Mouse (Mus musculus) liver, adult (tissue): ENCODE data around the gene Sbno2.

Source experiments
- GATA4 ChIP-seq: IDR thresholded peaks from 2 replicates; pipeline ENCODE4 v1.6.1; 2014; ENCODE audit warnings: mild to moderate bottlenecking, low read length; ENCODE audit not compliant: insufficient replicate concordance

Gene Sbno2

DNA sequence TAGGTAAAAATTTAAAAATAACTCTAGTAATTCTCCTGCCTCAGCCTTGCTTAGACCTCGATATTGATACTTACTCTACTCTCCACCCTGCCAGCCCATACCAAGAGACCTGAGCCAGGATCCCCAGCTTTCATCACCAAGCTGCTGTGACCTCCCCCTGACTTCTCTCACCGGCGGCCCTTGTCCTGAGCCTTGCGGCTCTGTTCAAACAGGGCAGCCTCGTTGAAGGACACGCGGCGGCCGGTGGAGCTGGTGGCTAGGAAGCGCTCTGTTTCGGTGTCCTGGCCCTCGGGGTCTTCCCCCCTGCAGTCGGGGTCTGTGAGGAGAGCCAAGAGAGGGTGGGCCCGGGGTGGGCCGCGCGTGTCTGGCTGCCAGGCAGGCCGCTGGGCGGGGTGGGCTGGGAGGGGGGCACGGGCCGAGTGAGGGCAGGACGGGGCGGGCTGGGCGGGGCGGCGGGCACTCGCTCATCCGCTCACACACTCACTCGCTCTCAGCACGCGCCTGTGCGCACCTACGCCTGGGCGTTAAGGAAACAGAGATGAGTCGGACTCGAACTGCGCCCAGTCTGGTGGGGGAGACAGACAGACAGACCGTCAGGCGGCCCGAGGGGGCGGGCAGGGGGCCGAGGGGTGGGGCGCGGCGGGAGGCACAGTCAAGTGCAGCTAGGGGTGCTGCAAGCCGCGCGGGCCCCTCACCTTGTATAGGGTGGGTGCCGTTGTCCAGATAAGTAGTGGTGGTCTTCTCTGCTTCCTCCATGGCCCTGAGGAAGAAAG lies 31.0 kb upstream of the Sbno2 start:
- TF ChIP-seq GATA4 = no peak

- no peak for TF ChIP-seq GATA4
Measured at GRCm38 (mm10) chr10:80135641-80136040, 30.3 kb upstream of the Sbno2 start.

DNA sequence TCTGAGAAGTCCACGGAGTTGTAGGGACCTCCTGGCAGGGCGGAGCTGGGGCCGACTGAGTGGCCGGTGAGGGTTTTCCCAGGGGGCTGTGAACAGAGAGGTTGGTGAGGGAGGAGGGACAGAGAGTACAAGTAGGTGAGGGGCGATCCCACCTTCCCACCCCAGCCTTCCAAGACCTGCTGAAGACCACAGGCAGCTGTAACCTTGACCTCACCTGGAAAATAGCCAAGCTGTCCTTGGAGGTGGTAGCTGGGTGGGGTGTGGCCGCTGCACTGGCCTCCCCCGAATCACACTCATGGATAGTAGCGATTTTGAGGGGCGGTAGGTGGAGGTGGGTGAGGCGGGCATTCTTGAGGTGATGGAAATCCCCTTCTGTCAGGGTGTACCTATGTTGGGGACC lies 29.8 kb upstream of the Sbno2 start:
- no peak for TF ChIP-seq GATA4

GRCm38 (mm10) chr10:80134421-80134820 lies 29.1 kb upstream of the Sbno2 start:
- no peak for TF ChIP-seq GATA4

DNA sequence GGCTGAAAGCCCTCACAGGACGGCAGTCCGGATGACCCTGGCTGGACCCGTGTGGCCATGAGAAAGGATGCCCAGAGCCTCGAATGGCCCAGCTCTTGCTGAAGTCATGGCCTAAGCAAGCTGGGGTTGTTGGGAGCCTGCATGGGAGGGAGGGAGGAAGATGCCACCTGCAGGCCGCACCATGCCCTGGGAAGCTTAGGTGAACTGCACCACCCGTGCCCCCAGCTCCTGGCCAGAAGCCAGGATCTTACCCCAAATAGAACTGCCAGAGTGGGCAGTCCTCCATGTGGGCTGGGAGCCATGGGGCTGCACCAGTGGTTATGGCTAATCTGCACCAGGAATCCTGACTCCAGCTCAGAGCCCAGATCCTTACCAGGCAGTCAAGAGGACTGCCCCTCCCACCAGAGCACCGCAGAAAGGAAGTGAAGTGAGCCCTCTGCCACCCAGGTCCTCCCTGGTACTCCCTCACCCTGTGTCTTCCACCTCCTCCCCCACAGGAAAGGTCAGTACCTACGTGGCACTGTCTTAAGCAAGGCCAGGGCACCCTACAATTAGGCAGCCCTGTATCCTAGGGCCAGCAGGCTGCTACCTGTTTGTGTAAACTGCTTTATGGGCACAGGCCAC lies 28.0 kb upstream of the Sbno2 start:
- no peak for TF ChIP-seq GATA4

DNA sequence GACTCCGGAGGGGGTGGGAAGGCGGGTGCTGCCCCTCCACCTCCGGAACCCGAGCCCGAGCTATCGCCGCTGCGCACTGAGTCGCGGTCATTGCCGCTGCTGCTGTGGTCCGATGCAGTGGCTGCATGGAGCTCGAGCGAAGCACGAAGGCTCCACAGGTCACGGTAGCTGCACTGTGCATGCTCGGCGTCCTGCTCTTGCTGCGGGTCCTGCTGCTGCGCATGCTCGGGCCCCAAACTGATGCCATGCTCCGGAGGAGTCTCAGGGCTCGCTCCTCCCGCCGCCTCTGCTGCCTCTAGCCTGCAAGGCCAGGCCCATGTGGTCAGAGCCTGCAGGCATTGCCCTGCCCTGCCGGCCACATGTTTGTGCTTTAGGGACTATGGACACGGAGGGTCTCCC lies 26.6 kb upstream of the Sbno2 start:
- TF ChIP-seq GATA4 = no peak

DNA sequence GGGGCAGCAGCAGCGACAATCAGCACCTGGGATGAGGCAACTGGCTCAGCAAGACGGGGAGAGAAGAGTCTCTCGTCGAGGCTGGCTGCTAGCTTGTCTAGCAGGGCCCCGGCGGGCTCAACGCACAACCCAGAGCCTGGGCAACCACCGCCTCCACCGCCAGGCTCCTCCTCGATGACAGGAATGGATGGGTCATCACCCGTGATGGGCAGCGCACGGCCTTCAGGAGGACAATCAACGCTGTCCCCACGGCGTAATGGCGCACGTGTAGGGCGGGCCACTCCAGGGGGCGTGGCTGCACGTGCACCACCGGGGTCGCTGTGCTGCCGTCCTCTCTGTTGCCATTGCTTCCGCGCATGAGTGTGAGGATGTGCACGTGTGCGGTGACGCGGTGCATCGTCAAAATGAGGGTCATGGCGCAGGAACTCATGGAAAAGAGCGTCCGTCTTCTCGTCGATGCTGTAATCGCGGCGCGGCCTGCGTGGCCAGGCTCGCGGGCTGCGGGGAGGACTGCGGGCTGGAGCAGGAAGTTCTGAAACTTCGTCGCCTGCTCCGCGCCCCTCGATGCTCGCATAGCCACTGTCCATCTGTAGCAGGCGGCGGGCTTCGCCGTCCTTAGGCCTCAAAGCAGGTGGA lies 26.1 kb upstream of the Sbno2 start:
- TF ChIP-seq GATA4 = no peak

GRCm38 (mm10) chr10:80130403-80131031 lies 25.1 kb upstream of the Sbno2 start:
- peak; percentile 87; the same call in 1 of the 2 replicates for TF ChIP-seq GATA4

- no peak for TF ChIP-seq GATA4
Measured at GRCm38 (mm10) chr10:80129846-80130245, 24.5 kb upstream of the Sbno2 start.

DNA sequence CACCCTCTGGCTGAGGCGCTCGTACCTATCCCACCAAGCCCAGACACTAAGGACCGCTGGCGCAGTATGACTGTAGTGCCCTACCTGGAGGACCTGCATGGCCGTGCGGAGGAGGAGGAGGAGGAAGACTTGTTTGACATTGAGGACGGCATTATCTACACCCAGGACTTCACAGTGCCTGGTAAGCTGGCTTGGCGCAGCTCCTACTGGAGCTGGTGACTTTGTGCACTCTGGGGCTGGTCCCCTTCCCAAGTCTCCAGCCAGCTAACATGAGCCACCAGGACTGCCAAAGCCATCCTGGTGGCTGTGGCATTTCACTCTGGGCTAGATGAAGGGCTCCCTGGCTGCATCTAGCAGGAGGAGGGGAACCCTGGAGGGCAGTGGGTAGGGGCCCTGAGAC lies 22.5 kb upstream of the Sbno2 start:
- no peak for TF ChIP-seq GATA4

- TF ChIP-seq GATA4 = no peak
Measured at GRCm38 (mm10) chr10:80123932-80124562, 18.7 kb upstream of the Sbno2 start.

- TF ChIP-seq GATA4 = no peak
Measured at GRCm38 (mm10) chr10:80121639-80122038, 16.3 kb upstream of the Sbno2 start.

DNA sequence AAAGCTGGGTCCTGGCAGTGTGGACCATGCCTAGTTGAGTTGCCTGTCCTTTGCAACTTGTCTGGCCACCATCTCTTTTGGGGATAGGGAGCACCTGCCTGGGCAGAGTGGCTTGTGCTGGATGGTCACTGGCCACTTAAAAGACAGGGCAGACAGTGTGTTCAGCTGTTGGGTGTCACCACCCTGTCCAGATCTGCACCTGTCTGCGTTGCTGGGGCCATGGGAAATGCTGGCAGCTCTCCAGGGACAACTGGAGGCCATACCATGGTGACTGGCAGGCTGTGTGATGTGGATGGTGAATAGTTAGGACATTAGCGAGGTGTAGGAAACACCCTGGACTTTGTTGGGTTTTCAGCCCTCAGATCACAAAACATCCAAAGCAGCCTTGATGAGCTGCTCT lies 14.8 kb upstream of the Sbno2 start:
- no peak for TF ChIP-seq GATA4

DNA sequence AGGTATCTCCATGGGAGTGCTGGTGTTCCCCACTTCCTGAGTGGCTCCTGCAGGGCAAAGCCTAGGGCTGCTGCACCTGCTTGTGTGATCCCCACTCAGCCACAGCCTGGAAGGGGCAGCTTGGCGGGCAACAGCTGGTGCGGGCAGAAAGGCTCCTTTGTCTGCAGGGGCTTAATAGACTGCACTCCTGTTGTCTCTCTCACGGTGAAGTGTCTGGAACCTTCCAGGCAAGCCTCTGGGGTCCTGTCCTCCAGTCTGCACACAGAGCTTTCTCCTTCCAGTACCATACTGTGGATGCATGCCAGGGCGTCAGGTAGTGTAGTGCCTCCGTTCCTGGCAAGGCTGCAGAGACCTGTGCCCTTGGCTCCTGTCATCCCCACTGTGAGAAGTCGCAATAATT lies 13.2 kb upstream of the Sbno2 start:
- no peak for TF ChIP-seq GATA4

DNA sequence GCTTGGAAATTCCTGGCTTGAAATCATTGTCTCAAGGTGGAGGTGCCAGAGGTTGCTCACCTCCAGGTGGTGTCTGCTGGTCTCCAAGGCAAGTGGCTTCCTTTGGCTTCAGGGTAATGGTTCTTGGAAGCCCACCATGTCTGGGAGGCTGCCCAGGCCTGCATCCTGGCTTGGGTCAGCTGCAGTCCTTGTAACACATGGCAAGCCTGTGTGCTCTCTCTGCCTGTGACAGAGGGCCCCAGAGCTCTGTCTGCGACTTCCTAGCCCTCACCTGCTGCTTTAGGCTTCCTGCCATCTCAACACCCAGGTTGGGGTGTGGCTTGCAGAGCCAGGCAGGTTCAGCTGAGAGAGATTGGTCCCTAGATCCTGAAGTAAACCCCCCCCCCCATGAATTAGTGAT lies 12.4 kb upstream of the Sbno2 start:
- TF ChIP-seq GATA4 = no peak

DNA sequence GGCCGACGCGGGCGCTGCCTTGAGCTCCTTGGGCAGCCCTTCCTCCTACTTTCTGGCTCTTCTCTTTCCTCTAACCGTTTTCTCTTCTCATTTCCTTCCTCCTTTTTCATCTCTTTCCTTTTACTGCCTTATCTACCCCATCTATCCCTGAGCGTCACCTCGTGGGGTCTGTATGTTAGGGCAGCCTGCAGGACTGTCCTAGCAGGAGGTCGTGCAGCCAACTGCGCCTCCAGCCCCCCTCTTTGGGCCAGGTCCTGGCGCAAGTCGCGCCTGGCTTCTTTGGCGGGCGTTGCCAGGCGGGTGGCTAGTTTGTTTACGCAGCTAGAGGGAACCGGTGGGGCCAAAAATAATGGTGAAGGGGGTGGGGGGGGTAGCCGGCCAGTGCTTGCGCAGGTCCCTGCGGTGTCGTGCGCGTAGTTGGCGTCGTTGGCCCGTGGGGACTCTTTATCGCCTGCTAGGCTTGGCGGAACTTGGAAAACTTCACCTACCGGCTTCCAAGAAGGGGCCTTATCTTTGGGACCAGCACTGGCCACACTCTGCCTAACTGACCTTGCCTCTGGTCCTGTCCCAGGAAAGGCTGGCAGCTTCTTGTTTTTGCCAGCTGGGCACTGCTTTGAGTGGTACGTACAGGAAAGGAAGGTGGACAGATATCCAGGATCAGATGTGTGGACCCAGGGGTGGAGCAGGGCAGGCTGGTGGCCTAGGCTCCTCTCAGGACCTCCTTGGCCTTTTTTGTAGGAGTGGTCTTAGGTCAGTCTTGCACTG lies 11.7 kb upstream of the Sbno2 start:
- TF ChIP-seq GATA4 = peak; percentile 9; the same call in 1 of the 2 replicates
